Mouse (Mus musculus) cerebellum, postnatal 10 days (tissue): ENCODE measurements at regions not wholly inside any gene's neighbourhood (a gene's known extent, or its start where the extent isn't known, plus 50 kb on each side); places are given as distances from the start of the nearest gene placed in this dataset.

ENCODE experiments used
- DNase-seq, 2 experiments: peaks; one replicate each; pipeline ENCODE4 v3.0.0; 2021; ENCODE audit warnings: mixed read lengths in 2 of 2

GRCm38 (mm10) chr2:138123331-138123730, 133.0 kb upstream of the Btbd3 start:
- no peak for DNase-seq

GRCm38 (mm10) chr2:138120868-138121267, 135.5 kb upstream of the Btbd3 start:
- DNase-seq, result peak; percentile 34 to 39

DNA sequence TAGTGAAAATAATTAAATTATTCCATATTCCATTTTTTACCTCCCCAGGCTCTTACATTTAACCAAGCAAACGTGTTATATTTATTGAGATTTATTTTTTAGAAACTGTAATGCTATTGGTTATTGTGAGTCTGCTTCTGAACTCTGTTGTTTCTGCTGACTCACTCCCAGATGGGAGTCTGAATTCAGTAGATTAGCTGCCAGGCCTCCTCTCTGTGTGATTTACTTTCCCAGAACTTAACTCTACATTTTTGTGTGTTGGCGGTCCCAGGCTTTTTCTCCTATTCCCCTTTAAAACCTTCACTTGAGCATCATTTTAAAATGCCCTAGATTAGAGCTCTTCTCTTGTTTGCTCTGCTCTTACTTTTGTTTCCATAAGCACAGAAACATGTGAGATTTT, 136.2 kb upstream of the Btbd3 start:
- no peak for DNase-seq

DNA sequence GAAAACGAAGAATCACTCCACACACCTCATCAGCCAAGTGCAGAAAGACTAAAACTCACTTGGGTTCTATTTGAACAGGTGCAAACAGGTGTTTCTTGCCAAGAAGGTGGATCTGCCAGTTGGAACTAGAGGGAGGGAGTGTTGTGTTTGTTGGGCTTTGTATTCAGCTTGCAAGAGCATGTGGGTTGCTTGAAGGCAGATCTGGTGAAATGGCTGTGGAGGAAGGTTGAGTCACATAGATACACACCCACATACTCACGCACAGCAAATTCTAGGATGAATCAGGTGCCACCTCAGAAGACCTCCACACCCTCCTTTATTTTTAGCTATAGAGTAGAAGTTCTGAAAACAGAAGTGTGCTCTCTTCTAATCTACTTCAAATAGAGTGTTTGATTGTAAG, 156.6 kb upstream of the Btbd3 start:
- DNase-seq, result no peak

DNA sequence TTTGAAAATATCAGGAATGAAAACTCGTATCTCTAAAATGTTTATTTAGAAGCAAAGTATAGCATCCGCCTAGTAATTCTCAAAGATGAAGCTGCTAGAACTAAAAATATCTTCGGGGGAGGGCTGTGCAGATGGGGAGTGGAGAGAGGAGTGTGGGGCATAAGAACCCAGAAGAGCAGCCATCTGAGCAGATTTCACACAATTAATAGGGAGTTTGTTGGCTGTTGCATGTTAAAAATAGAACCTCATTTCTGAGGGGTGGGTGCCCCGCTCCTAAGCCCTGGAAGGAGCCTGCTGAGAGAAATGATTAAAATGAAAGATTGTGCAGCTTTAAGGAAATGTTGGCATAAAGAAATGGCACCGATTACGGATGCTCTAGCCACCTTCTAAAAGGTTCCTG, 171.0 kb upstream of the Btbd3 start:
- peak; percentile 27 to 30 for DNase-seq

DNA sequence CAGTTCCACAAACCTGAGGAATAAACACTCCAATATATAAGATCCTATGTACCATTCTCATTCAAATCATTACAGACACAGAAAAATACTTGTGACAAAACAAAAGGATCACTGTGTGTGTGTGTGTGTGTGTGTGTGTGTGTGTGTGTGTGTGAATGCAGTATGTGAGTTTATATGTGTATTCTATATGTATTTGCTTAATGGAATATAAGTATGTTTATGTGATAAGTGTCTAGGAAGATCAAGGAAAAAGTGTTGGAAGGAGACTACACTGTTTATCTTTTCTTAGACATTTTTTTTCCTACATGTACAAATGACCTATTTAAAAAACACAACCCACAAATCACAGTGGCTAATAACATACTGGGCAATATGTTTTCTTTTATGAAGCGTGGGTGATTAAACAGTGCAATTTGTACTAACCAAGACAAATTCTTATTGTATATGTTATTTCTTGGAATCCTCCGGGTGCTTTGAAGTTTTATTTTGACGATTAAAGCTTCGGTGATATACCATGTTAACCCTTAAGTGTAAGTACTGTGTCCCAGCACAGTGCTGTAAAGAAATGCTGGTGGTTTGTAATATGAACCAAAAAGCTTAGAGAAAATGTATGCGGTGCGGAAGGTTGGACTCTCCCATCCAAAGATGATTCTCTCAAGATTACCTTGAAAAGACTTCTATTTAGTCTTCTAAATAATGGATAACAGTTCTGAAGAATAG, 171.6 kb upstream of the Btbd3 start:
- DNase-seq, result no peak

- DNase-seq, result peak; percentile 53 to 73
Observed at GRCm38 (mm10) chr2:138074020-138074613, 182.2 kb upstream of the Btbd3 start.

- DNase-seq, result no peak
Observed at GRCm38 (mm10) chr2:138072165-138072728, 184.1 kb upstream of the Btbd3 start.

- peak; percentile 6 to 42 for DNase-seq
Observed at GRCm38 (mm10) chr2:138053081-138053480, 203.3 kb upstream of the Btbd3 start.

DNA sequence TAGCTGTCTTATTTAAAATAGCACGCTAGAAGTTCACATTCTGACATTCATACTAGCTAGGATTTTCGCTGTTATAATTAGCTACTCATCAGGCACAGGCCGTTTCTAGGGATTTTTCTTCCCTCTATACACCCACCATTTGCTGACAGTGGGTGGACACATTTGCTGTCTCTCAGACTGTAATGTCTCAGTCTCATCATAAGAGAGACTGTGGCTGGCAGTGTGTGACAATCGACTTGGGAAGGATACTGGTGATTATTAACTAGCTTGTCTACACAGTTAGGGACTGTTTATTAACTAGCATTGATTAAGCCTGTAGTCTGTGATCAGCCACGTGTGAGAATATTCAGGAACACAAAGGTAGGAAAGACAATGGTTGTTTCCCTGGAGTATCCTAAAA, 208.0 kb upstream of the Btbd3 start:
- peak in 1 of 2 experiments; percentile 38 for DNase-seq

DNA sequence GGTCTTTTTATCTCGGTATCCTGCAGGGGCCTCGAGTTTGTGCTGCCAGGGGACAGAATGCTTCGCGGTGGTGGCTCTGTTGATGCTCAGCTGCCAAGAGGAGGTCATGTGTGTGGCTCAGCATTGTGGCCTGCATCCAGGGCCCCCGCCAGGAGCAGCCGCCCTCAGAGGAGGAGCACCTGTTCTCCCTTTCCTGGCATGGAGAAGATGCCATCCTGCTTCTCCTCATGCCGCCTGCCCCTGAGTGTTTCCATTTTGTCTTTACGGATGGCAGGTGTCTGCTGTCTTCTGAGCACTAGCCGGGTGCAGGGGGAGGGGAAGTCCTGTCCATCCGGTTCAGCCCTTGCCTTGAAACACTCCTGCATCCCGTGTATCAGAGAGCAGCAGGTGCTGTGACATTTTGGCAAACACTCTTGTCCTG, 208.6 kb upstream of the Btbd3 start:
- DNase-seq, result peak; percentile 98 to 99

DNA sequence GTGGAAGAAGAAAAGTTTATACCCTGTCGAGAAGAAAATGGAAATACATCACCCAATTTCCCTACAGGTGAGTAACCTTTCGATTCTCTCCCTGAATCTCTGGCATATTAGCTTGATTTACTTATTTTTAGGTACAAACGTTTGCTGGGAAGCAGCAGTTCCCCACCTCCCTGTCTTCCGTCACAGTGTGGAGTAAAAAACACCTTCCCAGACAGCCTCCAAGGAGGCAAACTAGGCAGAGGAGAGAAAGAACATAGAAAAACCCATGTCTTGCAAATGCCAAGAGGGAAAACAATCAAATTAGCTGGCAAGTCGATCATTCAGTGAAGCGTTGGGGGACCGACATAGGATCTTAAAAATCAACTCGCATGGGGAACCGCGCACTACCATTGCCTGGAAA, 209.0 kb upstream of the Btbd3 start:
- no peak for DNase-seq

DNA sequence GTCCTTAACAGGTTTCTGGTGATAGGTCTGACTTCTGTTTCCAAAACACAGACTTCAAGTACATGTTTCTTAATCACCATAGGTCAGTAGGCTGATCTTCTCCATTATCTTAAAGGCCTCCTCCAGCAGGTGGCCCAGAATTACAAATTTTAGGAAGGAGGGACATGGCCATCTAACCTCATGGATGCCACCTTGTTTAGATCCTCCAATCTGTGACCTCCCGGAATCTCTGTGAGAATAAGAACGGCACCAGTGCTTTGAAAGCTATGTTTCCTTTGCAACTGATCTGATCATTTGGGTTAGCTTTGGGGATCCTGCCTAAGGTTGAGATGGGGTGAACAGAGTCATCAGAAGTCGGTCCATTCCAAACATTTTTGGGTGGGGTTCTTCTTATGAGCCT, 209.4 kb upstream of the Btbd3 start:
- peak; percentile 19 to 49 for DNase-seq

GRCm38 (mm10) chr2:138045933-138046642, 210.3 kb upstream of the Btbd3 start:
- DNase-seq, result peak; percentile 53 to 64

- no peak for DNase-seq
Observed at GRCm38 (mm10) chr2:138040706-138041105, 215.7 kb upstream of the Btbd3 start.

DNA sequence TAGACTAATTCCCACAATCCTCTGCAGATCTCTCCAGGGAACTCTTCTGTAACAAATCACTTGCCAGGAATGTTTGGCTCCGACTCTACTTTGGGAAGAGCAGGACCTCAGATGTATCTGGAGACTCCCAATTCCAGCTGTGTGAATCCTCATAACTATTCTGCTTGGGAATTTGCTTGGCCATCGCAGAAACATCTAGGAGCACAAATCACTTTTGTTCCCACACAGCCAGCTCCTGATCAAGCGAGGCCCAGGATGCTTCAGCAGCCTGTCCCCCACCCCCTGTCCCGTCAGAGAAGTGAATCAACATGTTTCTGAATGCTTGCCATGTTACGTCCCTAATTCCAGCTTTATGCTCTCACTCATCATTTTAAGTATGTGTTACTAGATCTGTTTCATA, 216.1 kb upstream of the Btbd3 start:
- no peak for DNase-seq

- DNase-seq, result peak in 1 of 2 experiments; percentile 31
Observed at GRCm38 (mm10) chr2:138034123-138034736, 222.1 kb upstream of the Btbd3 start.

- peak; percentile 94 to 95 for DNase-seq
Observed at GRCm38 (mm10) chr2:138033379-138034122, 222.8 kb upstream of the Btbd3 start.

- no peak for DNase-seq
Observed at GRCm38 (mm10) chr2:138027411-138027810, 229.0 kb upstream of the Btbd3 start.

DNA sequence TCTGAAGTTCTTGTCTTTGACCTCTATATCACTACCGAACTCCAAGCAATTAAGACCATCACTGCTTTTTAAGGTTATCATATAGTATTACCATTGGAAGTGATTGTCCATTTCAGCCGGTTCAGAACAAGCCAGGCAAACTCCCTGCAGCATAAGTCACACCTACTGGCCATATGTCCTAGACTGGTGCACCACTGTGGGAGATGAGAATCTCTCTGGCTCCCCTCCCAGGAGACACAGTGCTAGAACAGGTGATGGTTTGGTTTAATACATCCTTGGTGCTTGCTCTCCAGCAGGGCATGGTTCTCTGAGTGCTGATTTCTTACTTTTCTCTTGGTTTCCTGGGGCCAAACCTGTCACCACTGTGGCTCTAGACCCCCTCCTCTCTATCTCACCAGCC, 232.8 kb upstream of the Btbd3 start:
- peak; percentile 11 for DNase-seq

DNA sequence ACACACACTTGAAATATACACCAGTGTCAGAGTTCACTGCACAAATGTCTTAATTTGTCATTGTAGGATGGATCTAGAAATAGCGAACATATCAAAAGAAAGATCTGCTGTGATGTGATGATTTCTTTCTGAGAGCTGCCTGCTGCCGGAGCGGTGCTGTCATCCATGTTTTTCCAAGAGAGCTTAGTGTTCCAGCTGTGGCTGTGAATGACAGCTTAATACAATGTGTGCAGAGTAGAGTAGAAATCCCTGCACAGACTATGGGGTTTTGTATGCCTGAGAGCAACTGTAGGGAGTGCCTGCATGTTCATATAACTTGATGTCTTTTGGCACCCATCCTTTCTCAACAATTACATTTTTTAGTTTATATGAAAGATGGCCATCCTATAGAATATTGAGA, 274.6 kb upstream of the Btbd3 start:
- DNase-seq, result no peak

DNA sequence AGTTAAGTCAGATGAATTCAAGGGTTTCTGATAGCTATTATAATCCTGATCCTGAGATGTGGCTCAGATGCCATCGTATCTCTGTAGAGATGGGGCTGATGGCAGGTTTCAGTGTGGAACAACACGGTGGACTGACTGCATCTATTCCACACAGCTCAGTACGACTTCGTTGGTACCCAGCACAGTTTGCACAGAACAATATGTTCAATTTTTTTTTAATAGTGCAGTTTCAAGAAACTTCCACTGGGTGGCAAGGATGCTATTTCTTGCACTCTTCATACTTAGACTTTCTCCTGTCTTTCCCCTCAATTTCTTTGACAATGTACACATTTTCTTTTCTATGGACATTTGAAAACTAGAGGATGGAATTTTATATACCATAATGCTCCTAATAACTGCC, 278.6 kb upstream of the Btbd3 start:
- peak; percentile 16 to 61 for DNase-seq
